Mouse (Mus musculus) embryonic fibroblast, embryonic 13.5 days (primary cell): Measurements from ENCODE around the gene Zfp358.

ENCODE experiments used
- CTCF ChIP-seq: IDR thresholded peaks from 2 replicates; pipeline ENCODE4 v1.5.1; 2011; ENCODE audit warnings: mild to moderate bottlenecking, control low read depth, low read length, moderate library complexity, borderline replicate concordance; ENCODE audit not compliant: insufficient read depth
- POLR2A ChIP-seq: IDR thresholded peaks from 2 replicates; pipeline ENCODE4 v1.6.1; 2011; ENCODE audit warnings: low read depth, mild to moderate bottlenecking, control low read depth, low read length, moderate library complexity

DNA sequence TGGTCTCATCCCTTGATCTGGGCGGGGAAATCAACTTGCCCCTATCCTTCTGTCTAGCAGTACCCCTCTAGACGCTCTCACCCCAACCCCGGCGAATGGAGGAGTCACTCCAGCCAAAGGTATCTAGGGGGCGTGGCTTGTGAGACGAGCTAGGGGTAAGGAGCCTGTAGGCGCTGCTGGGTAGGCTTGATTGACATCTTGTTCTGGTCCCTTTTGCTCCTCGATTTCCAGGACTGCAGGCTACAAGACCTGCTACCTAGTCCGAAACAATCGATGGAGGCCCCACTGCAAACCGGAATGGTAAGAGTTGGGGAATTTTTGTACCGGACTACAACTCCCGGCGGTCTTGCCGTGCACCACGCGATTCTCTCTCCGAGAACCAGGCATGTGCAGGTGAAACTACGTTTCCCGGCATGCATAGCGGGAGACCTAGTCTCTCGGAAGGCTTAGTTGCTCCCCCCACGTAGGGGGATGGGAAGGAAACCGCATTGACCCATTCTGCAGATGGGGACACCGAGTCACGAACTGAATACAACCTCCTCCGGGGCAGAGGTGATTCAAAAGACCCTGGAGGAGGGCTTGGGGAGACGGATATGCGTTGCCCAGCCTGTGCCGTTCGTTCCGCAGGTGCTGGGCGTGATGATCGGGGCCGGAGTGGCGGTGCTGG is 23.6 kb downstream of the Zfp358 start:
- TF ChIP-seq CTCF (no peak), POLR2A (peak; percentile 50)
